Mouse (Mus musculus) c-Kit-positive CD71-positive TER-119-positive erythroid progenitor cells, embryonic 14.5 days (primary cell): ENCODE data around the gene Irs1.

Source experiments
- DNase-seq: peaks from one replicate; pipeline ENCODE4 v3.0.0-alpha.2; 2013; ENCODE audit warnings: low spot score

The Irs1 gene

DNA sequence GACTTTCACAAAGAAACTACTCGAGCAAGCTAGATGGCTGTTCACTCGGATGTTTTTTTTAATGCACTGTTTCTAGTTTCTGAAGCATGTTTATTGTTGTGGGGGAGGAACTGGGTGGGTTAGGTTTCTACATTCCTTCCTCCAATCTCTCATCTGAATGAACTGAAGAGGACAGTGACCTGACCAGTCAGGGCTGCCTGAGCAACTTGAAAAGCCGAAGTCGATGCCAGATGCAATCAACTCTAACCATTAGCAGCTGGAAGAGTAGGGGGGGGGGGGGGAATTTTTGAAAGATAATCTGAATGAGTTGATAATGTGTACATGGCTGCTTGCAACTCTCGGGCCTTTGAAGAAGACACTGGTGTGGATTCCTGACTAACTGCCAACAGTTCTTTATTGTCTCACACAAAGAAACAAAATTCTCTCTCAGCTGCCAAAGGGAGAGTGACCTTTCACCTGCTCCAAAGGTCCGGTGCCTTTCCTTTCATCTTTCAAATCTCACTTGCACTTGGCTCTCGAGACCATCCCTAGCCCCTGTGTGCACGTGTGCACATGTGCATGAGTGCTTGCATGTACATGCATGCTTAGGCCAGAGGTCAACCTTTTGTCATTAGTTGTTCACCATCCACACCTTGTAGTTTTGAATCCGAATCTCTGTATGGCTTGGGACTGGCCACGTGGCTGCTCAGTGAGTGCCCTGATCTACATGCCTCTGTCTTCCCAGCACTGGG is 43.8 kb downstream of the Irs1 start:
- DNase-seq = no peak

DNA sequence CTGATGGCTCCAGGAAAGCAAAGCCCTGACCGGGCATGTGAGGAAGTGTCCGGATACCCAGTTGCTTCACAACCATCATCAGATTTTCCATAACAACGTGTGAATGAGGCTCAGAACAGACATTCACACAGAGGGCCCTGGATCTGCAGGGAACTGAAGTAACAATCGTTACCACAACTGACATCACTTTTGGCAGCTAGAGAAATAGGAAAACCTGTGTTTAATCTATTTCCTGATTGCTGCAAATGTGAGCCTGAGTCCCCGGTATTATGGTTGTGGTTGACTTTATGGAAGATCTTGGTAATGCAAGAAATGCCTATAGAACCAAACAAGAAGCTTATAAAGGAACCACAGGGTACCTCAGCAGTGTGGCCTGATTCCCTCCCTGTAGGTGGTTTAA is 46.2 kb downstream of the Irs1 start:
- no peak for DNase-seq

DNA sequence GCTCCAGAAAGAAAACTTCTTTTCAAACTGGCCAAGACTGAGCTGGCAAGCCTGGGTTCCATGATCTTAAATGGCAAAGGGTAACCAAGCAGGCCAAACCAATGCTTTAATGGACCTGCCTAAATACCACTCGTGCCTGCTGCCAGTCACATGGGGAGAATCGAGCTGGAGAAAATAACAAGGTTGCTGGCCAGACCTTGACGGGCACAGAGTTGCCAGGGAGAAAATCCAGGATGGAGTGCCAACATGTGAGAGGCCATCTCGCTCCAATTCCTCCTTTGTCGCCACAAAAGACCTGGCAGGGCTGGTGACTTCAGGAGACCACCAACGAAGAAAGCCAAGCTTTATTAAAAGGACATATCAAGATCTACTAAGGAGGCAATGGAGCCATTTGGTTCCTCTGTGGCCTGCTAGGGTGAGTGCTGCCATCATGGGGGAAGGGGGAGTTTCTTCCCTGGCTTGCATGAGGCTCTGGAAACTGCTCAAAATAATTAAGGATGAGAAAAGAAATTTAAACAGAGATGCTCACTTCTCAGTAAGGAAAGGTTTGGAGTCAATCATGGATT is 47.9 kb downstream of the Irs1 start:
- DNase-seq = no peak

- DNase-seq = no peak
Observed at GRCm38 (mm10) chr1:82239409-82240201, 51.6 kb downstream of the Irs1 start.

DNA sequence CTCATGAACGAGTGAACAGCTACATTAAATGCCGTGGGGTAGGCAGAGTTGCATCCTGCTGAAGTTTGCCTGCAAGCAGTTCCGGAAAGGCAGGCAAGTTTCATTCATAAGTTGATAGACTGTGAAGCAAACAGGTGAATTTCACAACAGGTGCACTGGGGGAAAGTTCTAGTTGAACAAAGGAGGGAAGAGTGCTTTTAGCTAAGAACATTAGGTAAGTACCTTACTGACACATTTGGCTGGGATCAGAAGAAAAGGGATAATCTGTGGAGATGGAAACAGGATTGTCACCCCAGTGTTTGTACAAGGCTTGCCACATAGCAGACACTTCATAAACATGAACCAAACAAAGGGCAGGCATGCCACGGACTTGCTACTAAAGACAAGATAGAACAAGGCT is 53.0 kb downstream of the Irs1 start:
- no peak for DNase-seq

DNA sequence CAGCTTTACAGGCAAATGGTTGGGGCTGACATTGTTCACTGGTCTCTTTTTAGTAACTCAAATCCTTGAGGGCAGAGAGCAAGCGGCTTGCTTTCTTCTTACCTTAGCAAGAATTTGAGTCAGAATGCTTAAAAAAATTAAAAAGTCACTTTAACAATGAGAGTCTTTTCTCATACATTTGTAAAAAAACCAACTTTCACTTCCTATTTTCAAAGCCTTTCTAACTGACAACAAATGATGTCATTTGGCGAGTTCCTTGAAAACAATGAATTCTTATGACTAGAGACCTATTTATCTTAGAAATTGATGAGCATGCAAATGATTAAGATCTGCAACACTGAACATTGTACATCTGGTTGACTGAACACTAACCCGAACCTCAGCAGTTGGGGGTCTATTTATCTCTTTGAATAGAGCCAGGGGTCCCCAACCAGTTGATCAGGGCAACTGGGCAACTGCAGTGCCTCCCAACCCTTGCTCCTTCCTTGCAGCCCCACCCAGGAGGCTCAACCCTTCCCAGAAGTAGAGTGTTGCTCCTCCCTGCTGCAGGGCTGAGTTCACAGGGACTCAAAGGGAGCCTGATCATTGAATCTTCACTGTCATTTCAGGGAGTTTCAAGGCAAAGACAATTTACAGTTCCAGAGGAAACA is 55.6 kb downstream of the Irs1 start:
- no peak for DNase-seq

DNA sequence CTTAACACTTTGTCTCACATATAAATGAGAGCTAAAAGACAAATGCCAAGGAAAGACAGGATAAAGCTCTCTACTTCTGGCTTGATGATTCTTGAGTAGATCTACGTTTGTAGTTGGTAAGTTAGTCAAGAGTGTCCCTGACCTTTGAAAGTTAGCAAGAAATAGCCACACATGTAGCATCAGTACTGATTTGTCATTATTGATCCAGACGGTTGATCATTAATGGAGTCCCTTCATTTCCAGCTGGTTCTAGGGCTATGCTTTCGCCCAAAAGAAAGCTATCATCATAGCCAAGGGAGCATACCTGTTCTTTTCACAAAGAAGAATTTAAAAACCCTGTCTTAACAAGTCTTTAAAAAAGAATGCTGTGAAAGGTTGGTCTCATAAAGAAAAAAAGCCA is 56.6 kb downstream of the Irs1 start:
- DNase-seq = no peak

DNA sequence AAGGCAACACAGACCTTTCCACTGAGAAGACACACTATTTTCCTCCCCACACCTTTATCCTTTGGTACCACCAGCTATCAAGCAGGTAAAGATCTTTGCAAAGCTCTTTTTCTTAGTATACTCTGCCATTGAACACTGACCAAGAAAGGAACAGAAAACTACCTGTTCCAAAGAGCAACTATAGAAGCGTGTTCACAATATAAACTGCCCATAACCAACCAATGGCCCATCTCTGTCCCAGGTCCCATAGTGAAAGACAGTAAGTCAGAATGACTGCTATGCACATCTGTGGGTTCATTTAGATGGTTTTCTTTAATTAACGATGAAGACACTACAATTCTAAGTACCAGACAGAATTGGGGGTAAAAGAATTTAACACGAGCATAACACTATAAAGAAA is 58.4 kb downstream of the Irs1 start, which contains the start of gene Gm9747:
Gene Gm9747, plus strand, starts transcription at position 301 of the 400 bp plus-strand sequence.
- no peak for DNase-seq

DNA sequence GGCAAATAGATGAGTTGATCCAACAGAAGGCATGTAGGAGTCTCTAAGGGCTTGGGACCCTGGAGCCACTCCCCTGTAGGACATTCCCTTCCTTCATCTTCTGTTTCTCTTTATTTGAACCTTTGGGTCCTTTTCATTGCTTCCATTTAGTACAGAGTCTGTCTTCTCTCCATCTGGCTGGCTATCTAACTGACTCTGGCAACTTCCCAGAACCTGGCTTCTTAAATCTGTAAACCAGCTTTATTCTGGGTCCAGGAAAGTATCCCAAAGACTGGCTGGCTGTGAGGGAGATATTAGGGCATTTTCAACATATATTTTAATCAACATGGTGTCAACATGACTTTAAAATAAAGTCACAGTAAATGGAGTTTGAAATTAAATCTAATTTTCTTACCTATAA is 62.4 kb downstream of the Irs1 start:
- no peak for DNase-seq

DNA sequence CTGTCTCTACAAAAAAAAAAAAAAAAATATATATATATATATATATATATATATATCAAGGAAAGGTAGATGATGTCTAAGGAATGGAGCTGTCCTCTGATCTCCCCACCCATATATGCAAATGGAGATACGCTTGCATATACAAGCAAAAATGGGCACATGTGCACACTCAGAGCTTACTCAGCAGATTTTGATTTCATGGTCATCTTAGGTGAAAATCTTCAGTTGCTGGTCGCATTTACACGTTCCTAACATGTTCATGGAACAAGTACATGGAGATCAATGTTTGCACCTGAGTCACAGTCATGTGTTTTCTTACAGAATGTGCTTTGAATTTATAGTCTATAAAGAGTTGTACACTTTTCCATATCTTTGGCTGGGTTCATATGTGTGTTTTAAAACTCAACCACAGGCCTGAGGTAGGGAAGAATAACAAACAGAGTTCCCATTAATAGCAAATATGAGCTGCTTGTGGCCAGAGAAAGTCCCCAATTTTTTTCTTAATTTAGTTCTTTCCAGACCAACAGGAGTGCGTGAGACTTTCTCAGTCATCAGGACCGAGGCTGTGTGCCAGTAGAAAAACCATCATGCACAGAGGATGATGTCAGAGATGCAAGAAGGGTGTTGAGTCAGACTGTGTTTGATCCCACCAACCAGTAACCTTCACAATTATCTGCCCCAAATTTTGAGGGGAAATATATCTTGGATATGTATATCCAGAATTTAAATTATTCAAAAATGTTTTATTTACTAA is 68.0 kb downstream of the Irs1 start:
- no peak for DNase-seq

DNA sequence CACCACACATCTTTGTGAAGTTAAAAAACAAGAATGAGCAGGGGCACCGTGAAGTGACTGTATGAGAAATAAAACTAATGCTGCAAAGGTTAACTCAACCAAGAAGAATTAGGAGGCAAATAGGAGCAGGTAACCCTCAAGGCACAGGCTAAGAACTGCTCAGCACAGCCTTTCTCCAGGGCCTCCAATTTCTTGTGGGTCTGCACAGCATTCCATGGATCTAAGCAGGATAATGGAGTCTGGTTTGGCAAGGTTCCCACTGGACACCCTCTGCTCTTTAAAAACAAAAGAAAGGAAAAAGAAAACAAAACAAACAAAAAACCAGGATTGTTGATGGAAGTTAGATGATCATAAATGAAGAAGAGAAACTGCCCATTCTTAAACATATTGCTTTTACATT is 69.8 kb downstream of the Irs1 start:
- DNase-seq = no peak

DNA sequence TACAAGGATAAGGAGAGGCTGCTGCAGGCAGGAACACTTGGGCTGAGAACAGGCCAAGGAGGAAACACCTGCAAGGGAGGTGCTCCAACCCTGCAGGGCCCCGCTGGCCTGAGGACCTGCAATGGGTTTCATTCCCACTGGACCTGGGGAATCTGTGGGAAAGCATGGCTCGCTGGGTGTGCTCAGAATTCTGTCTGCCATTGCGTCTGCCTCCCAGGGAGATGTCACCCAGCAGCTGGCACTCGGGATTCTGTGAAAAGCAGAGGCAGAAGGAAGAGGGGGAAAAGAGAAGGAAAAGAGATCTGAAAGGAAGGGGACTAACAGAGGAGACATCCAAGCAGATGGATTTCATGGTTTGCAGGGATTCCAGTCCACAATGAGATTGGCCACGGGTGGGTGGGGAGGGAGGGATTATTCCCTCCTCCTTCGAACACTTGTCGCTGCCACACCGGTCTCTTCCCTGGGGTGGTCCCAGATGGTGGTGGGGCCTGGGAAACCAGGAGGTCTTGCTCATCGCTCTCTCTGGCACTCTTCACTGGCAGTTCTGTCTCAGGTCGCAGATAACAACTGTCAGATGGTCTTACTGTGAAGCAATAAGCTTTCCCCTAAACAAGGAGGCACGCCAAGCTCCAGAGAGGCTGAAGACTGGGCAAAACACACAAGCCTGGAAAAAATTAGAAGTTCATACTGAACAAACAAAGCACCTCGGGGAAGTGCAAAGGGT is 70.4 kb downstream of the Irs1 start:
- DNase-seq = no peak

DNA sequence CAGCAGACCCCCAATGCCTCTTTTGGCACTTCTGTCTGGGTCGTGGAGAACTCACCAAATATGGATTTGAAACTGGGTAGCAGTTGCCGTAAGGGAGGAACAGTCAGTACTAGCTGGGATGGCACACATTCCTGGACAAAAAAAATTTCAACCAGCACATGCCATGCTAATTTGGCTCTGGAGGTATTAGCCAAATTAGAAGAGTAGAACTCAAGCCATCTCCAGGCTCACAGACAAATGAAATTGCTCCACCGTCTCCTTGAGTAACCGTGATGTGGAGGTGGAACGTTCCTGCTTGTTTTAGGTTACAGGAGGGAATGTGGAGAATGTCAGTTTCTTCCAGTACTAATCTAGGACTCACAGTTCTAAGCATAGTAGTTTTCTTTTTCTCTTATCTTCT is 83.7 kb downstream of the Irs1 start:
- DNase-seq = no peak

- no peak for DNase-seq
Observed at GRCm38 (mm10) chr1:82200636-82201035, 90.6 kb downstream of the Irs1 start.

- no peak for DNase-seq
Observed at GRCm38 (mm10) chr1:82199918-82200317, 91.3 kb downstream of the Irs1 start.

DNA sequence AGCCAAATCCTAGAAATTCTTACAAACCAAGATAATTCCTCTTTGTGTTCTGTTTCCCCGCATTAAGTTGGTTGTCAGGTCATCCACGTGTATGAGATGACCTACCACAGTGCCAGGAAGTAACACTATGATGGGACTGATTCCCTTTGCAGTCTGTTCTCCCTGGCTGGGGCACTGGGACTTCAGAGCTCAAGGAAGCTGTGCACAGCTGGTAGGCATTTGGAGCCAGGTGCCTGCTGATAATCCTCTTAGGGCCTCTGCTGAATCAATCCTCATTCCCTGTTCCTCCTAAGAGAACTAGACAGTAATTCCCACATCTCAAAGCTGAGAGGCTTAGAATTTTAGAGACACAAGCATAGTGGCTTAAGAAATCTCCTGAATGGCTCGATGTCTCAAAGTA is 99.6 kb downstream of the Irs1 start:
- no peak for DNase-seq

DNA sequence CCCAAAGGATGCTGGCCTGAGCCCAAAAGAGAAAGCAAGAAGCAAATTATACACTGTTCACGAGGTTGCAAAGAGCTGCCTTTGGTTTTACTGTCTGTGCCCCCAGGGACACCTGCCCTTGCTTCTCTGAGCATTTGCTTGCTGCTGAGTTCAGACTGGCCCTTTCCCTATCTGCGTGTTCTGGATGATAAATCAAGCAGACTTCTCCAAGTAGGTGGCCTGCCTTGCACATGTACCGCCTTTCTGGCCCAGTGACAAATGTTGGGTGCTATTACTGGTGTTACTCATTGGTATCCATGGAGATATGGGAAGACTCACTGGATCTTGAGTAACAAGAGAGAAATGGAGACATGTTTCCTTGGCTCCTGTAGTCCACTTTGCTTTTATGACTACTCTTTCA is 101.7 kb downstream of the Irs1 start:
- no peak for DNase-seq

DNA sequence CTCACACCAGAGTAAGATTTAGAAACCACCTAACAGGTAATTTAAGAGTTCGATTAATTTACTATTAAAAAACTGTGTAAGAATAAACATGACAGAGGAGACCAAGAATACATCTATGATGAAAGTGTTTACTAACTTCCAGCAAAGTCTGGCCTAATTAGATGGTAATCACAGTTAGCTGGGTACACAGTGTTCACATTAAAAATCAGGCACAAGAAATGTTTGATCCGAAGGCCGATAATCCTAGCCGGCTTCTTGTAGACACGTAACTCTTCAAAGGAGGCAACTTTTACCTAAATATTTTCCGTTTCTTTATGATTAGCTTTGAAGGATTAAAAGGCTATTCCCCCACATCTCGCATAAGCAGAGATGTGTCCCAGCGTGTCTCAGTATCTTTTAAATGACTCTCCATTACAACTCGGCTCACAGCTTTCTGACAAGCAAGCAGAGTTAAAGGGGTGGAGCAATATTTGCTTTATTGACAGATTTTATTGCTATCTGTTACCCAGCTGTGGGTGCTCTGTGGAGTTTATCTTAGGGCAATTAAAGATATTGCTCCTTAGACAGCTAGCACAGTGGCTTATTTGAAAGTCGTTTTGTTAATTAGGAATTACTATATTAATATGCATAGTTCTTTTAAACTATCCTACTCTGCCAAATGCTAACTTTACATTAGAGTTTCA is 102.5 kb downstream of the Irs1 start:
- DNase-seq = no peak

DNA sequence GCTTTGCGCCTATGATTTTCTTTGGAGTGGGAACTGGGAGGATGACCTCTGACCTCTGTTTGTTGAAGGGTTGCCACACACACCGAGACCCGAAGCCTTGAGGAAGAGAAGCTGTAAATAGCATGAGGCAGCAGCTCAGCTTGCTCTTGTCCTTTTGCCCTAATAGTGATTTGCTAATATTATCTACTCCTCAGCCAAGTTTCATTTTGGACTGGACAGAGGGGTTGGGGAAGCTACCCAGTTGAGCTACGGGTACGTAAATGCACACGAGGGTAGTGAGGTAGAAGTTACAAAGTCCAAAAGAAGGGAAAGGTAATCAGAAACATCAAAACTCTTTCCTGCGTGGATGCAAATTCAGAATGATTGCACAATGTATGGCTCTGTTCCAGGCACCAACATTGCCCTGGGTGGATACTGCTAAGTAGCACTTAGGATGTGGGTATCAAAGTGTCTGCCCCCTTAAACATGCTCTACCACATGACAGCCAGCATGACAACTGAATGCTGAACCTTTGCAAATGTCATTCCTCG is 107.2 kb downstream of the Irs1 start:
- DNase-seq = no peak
